Mouse (Mus musculus) neural tube, embryonic 14.5 days (tissue): ENCODE measurements around the gene Sesn2. TPM values are rescaled to one million over a fixed set of nuclear protein-coding genes. Genes with fewer than 3 reads are reported as not detected.

Experiments
- ATAC-seq: fragments of 200-750 bp; cut with Nextera tagmentation; 2 replicates; pipeline ENCODE4 v1.8.0; 2017; ENCODE audit warnings: low read depth, mild to moderate bottlenecking, moderate TSS enrichment, moderate library complexity
- H3K27ac ChIP-seq: fragments of 300-500 bp; sonication (generic); 2 replicates; pipeline ENCODE4 v1.5.1; 2014; ENCODE audit warnings: low read depth, mild to moderate bottlenecking, control low read depth, low read length, moderate library complexity, mixed read lengths
- H3K27me3 ChIP-seq: fragments of 300-500 bp; sonication (generic); 2 replicates; pipeline ENCODE4 v1.6.1; 2014; ENCODE audit warnings: low read length; ENCODE audit not compliant: control insufficient read depth, insufficient read depth
- H3K36me3 ChIP-seq: fragments of 300-500 bp; sonication (generic); 2 replicates; pipeline ENCODE4 v1.6.1; 2014; ENCODE audit warnings: low read length, mixed read lengths; ENCODE audit not compliant: control insufficient read depth, insufficient read depth
- H3K4me1 ChIP-seq: fragments of 300-500 bp; sonication (generic); 2 replicates; pipeline ENCODE4 v1.6.1; 2014; ENCODE audit warnings: low read length; ENCODE audit not compliant: control insufficient read depth, insufficient read depth
- H3K4me2 ChIP-seq: fragments of 300-500 bp; sonication (generic); 2 replicates; pipeline ENCODE4 v1.6.1; 2014; ENCODE audit warnings: mild to moderate bottlenecking, low read depth, low read length, control low read depth
- H3K4me3 ChIP-seq: fragments of 300-500 bp; sonication (generic); 2 replicates; pipeline ENCODE4 v1.5.1; 2014; ENCODE audit warnings: low read depth, low read length, control low read depth, mixed read lengths
- H3K9ac ChIP-seq: fragments of 300-500 bp; sonication (generic); replicated peaks from 2 replicates; pipeline ENCODE4 v1.6.1; 2014; ENCODE audit warnings: low read depth, mild to moderate bottlenecking, control low read depth, low read length, mixed read lengths
- H3K9me3 ChIP-seq: fragments of 300-500 bp; sonication (generic); 2 replicates; pipeline ENCODE4 v1.6.1; 2016; ENCODE audit warnings: low read length; ENCODE audit not compliant: control insufficient read depth
- WGBS: fragments of 180-500 bp; shearing (Covaris S2); extraction: QIAGEN DNeasy Blood & Tissue Kit; methylation state at CpG from one replicate; pipeline ENCODE4 v1.1.7; 2014; 5-methylcytosine and 5-hydroxymethylcytosine counted together
- polyA plus RNA-seq: library from polyadenylated mRNA; unstranded; fragments of >200 nt; fragmentation: Nextera tagmentation; extraction: Ambion mirVana; gene quantifications from 2 replicates; pipeline ENCODE4 v1.2.1, GENCODE M21; 2014

Gene Sesn2
- polyA plus RNA-seq, 1 experiment from 2014 or later = 7.3 TPM

GRCm38 (mm10) chr4:132506250-132506649, 4.1 kb downstream of the Sesn2 start:
- H3K9me3 ChIP-seq = no peaks in the 10 kb centered on the region
- WGBS = 64% methylated on average over 6 of the region's 6 CpGs
- no peaks in the 10 kb centered on the region for H3K36me3 ChIP-seq
- no peak overlapping the region for H3K4me3 ChIP-seq
- H3K4me2 ChIP-seq = no peak overlapping the region
- H3K9ac ChIP-seq = no peak overlapping the region
- no peak for ATAC-seq
- H3K4me1 ChIP-seq = 0 out of 2 replicates have a peak, but pooled peaks cover 4% of the 10 kb centered on the region
- no peaks in the 10 kb centered on the region for H3K27me3 ChIP-seq
- H3K27ac ChIP-seq = no peak overlapping the region

- Histone ChIP-seq H3K27me3 (no peaks in the 10 kb centered on the region), H3K27ac (no peak overlapping the region), H3K4me2 (no peak overlapping the region), H3K9ac (no peak overlapping the region), H3K4me3 (no peak overlapping the region), H3K36me3 (no peaks in the 10 kb centered on the region), H3K9me3 (no peaks in the 10 kb centered on the region), H3K4me1 (0 out of 2 replicates have a peak, but pooled peaks cover 4% of the 10 kb centered on the region)
- 22% methylated on average over 10 of the region's 10 CpGs for WGBS
- ATAC-seq = no peak
Observed at GRCm38 (mm10) chr4:132505800-132506199, 4.5 kb downstream of the Sesn2 start.

DNA sequence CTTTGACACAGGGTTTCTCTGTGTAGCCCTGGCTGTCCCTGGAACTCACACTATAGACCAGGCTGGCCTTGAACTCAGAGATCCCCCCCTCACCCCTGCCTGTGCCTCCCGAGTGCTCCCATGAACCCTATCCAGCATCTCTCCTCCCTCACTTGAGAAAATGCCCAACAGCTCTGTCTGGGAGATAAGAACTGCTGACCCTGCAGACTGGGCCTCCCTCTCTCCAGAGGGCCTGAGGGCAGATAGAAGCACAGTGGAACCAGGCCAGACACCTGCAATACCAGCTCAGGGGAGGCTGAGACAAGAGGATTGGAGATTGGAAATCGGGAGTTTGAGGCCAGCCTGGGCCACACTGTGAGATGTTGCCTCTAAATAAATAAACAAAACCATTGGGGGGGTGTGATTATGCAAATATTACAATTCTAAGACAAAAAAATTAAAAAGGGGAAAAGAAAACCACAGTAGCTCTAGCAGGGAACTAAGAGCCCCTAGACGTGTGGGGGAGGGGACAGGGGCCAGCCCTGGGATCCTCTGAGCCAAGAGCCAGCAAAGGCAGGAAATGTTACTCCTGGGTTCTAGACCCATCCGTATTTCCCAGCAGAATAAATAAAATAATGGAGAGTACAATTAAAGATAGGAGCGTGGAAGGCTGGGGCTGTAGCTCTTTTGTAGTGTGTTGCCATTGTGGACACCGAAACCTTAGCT, 5.1 kb downstream of the Sesn2 start:
- Histone ChIP-seq H3K9ac (no peak overlapping the region), H3K4me2 (no peak overlapping the region)
- 57% methylated on average over 6 of the region's 6 CpGs for WGBS

DNA sequence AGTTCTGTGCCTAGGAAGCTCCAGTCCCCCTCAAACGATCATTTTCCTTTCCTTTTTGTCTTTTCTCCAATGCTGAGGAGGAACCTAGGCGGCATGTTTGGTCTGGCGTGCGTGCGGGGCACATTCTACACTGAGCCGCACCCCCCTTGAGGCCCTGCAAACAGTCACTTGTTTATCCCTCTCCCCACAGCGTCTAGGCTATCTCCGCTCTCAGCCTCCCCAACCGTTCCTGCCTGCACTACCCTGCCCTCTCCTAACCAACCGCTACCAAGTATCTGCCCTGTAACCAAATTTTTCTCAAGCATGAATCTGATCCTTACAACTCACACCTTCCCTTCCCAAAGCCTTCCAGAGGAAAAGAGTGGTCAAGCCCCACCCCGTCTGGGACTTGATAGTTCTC, 7.0 kb downstream of the Sesn2 start:
- H3K4me3 ChIP-seq = no peak overlapping the region
- H3K9ac ChIP-seq = no peak overlapping the region
- no peaks in the 10 kb centered on the region for H3K4me1 ChIP-seq
- 84% methylated on average over 11 of the region's 11 CpGs for WGBS
- ATAC-seq = no peak
- no peak overlapping the region for H3K4me2 ChIP-seq
- no peaks in the 10 kb centered on the region for H3K9me3 ChIP-seq
- H3K36me3 ChIP-seq = no peaks in the 10 kb centered on the region
- H3K27me3 ChIP-seq = no peaks in the 10 kb centered on the region
- no peak overlapping the region for H3K27ac ChIP-seq

More for the DNA sequence above, 5.1 kb downstream of the Sesn2 start:
- H3K27me3 ChIP-seq = no peaks in the 10 kb centered on the region
- H3K27ac ChIP-seq = no peak overlapping the region
- H3K36me3 ChIP-seq = no peaks in the 10 kb centered on the region
- H3K4me3 ChIP-seq = no peak overlapping the region
- ATAC-seq = no peak
- H3K4me1 ChIP-seq = 0 out of 2 replicates have a peak, but pooled peaks cover 4% of the 10 kb centered on the region
- H3K9me3 ChIP-seq = no peaks in the 10 kb centered on the region

DNA sequence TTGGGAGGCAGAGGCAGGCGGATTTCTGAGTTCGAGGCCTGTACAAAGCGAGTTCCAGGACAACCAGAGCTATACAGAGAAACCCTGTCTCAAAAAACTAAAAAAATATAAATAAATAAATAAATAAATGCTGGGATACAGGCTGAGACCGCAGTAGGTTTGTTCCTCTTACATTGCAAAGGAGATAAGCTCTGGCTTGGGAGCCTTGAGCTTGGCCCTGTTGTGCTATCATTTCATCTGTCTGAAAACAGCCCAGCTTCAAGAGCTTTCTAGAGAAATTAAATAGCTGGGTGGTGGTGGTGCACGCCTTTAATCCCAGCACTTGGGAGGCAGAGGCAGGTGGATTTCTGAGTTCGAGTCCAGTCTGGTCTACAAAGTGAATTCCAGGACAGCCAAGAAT, 8.7 kb downstream of the Sesn2 start:
- Histone ChIP-seq H3K9ac (no peak overlapping the region), H3K9me3 (no peaks in the 10 kb centered on the region), H3K27me3 (no peaks in the 10 kb centered on the region), H3K36me3 (0 out of 2 replicates have a peak, but pooled peaks cover 6% of the 10 kb centered on the region), H3K27ac (no peak overlapping the region), H3K4me2 (no peak overlapping the region), H3K4me3 (no peak overlapping the region), H3K4me1 (no peaks in the 10 kb centered on the region)
- WGBS = 97% methylated on average over 6 of the region's 6 CpGs
- no peak for ATAC-seq

DNA sequence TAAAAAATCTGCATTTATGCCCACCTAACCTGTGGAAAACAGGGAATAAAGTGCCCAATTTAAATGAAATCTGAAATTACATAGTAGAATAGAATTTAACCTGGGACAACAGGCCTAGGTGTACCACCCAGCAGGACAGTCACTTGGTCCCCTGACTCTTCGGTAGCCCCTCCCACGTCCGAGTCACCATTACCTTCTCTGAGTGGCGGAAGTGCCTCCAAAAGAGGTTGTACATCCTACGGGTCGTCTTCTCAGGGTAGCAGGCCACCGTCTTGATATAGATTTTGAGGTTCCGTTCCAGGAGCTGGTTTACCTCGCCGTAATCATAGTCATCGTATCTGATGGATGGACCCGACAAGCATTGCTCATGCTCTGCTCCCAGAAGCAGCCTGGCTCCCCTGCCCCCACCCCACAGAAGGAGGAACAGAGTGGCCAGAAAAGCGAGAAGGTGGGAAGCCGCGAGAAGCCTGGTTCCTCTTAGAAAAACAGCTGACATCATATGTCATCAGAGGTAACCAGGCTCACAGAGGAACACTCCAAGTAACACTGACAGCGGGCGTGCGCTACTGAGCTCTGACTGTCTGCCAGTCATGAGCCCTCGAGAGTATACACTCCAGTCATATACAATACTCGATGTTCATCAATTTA, 15.9 kb downstream of the Sesn2 start:
- H3K4me3 ChIP-seq = no peak overlapping the region
- ATAC-seq = no peak
- H3K27me3 ChIP-seq = no peaks in the 10 kb centered on the region
- no peaks in the 10 kb centered on the region for H3K4me1 ChIP-seq
- no peak overlapping the region for H3K27ac ChIP-seq
- H3K36me3 ChIP-seq = 0 out of 2 replicates have a peak, but pooled peaks cover 6% of the 10 kb centered on the region
- H3K9me3 ChIP-seq = no peaks in the 10 kb centered on the region
- WGBS = 92% methylated on average over 20 of the region's 20 CpGs
- no peak overlapping the region for H3K9ac ChIP-seq
- no peak overlapping the region for H3K4me2 ChIP-seq

DNA sequence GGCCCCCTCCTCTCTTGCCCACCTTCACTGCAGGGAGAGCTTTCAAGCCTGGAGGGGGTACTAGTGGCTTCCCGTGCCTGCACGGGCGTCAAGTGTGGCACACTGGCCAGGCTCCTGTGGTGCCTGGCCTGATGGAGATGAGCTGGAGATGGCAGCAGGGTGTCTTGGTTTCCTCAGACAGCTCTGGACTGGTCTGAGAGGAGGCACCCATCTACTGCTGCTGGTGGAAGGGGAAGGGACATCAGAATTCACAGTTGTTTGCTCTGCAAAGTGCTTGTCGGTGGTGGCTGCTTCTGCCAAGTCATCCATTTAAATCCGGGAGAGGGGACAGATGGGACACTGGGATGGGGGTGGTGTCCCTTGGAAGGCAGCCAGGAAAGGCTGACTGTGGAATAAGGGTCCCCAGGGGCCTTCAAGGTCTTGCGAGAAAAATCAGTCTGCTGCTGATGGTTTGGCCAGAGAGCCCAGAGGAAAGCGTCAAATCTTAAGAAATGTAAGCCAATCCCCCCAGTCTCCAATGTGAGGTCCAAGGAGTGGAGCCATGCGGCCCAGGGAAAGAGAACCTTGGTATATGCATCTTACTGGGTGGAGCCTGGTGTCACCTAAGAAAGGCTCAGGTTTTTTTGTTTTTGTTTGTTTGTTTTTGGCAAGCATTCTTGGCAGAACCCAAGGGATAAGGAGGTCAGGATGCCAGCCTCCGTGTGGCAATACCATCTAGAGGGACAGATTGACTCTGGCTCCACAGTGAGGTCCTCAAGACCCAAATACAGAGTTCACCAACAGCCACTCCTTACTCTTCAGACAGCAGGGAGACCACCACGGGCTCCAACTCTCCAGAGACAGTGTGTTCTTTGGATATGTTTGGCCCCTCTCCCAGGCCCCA, 17.9 kb downstream of the Sesn2 start:
- Histone ChIP-seq H3K9me3 (no peaks in the 10 kb centered on the region), H3K36me3 (0 out of 2 replicates have a peak, but pooled peaks cover 3% of the 10 kb centered on the region), H3K4me2 (no peak overlapping the region), H3K9ac (no peak overlapping the region), H3K4me1 (no peaks in the 10 kb centered on the region), H3K27ac (no peak overlapping the region), H3K27me3 (no peaks in the 10 kb centered on the region), H3K4me3 (no peak overlapping the region)
- 54% methylated on average over 10 of the region's 10 CpGs for WGBS
- ATAC-seq = no peak

DNA sequence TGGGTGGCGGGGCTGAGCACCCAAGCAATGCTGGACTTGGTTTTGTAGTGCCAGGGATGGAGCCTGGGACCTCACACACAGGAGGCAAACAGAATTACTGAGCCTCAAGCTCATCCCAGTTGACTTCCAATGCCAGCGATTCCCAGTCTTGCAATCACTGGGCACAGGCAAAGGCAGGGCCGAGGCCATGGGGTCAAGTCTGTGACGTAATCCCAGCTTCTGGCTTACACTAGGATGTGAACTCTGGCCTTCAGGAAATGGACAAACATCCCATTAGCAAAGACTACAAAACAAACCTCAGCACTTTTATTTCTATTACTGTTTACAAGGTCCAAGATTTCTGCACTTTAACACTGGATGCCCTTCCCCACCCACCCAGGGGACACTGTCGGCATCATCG, 18.6 kb downstream of the Sesn2 start:
- H3K27ac ChIP-seq = no peak overlapping the region
- no peak overlapping the region for H3K9ac ChIP-seq
- WGBS = 76% methylated on average over 6 of the region's 6 CpGs

More for the DNA sequence above, 18.6 kb downstream of the Sesn2 start:
- Histone ChIP-seq H3K9me3 (no peaks in the 10 kb centered on the region), H3K4me3 (no peak overlapping the region), H3K36me3 (no peaks in the 10 kb centered on the region), H3K4me2 (no peak overlapping the region), H3K4me1 (no peaks in the 10 kb centered on the region), H3K27me3 (no peaks in the 10 kb centered on the region)
- no peak for ATAC-seq
